Mouse (Mus musculus): ENCODE data around the gene Nfya. TPM values are rescaled to one million over a fixed set of nuclear protein-coding genes. Genes with fewer than 3 reads are reported as not detected.

Gene Nfya
- polyA plus RNA-seq, 1 experiment from 2014 or later, result 24.0 TPM

DNA sequence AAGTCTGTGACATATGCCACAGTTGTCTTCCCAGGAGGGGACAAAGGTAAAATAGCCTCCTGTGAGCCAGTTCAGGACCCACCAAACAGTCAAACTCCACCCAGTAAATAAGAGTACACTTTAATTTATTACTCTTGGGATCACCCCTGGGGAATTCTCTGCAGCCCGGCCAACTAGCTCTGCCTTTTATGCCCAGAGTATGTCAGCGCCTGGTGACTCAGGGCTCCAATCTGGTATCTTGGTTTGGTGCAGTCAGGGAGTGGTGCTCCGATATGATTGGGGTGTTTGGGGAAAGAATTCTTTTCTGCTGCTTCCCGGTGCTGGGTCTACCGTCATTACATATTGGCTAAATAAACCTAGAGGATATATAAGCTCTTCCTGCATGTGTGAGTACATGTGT, 42.9 kb downstream of the Nfya start:
- Histone ChIP-seq H3K27me3 (replicated peaks; ENCODE audit: control insufficient read depth, insufficient read depth, low read length) (no peaks in the 10 kb centered on the region), H3K36me3 (ENCODE audit: control insufficient read depth, insufficient read depth, low read length) (no peaks in the 10 kb centered on the region), H3K4me1 (replicated peaks; ENCODE audit: control insufficient read depth, insufficient read depth, low read length) (no peaks in the 10 kb centered on the region), H3K27ac (ENCODE audit: low read depth) (no peak overlapping the region), H3K4me2 (ENCODE audit: low read length) (no peak overlapping the region), H3K9me3 (ENCODE audit: control insufficient read depth, low read length) (no peaks in the 10 kb centered on the region), H3K9ac (ENCODE audit: low read length) (no peak overlapping the region), H3K4me3 (ENCODE audit: low read depth, low read length) (no peak overlapping the region)
- DNase-seq (ENCODE audit: low spot score) (no peak), ATAC-seq (replicated peaks; ENCODE audit: low FRiP score, low TSS enrichment, low read depth) (no peak)
- WGBS, result 73% methylated on average over 5 of the region's 5 CpGs

DNA sequence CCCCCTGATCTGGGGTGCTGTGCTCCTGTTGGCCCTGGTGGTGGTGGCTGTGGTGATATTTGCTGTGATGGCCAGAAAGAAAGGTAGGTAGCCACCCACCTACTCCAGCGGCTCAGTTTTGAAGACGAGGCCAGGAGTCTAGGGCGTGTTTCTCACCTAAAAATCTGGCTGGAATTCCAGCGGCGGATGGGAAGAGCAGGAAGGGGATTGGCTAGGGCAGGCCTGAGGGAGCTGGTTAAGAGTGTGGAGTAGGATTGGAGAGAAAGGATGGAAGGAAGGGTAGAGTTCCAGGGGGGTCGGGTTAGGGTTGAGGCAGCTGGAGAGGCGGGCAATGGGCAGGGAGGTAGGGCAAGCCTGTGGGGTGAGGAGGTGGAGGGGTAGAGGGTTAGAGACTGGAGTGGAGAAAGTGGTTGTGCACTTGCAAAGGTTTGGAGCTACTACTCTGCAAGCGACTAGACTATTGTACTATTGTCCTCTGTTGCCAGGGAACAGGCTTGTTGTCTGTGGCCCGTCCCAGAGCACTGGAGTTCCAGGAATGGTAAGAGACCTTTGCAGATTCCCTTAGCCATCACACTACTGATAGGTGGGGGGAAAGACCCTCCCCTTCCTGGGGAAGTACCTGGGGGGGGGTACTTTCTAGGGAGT, 44.1 kb downstream of the Nfya start:
- 81% methylated on average over 9 of the region's 9 CpGs for WGBS
- Histone ChIP-seq H3K27ac (ENCODE audit: low read depth) (no peak overlapping the region), H3K27me3 (replicated peaks; ENCODE audit: control insufficient read depth, insufficient read depth, low read length) (no peaks in the 10 kb centered on the region), H3K36me3 (ENCODE audit: control insufficient read depth, insufficient read depth, low read length) (no peaks in the 10 kb centered on the region), H3K9ac (ENCODE audit: low read length) (no peak overlapping the region), H3K9me3 (ENCODE audit: control insufficient read depth, low read length) (no peaks in the 10 kb centered on the region), H3K4me1 (replicated peaks; ENCODE audit: control insufficient read depth, insufficient read depth, low read length) (no peaks in the 10 kb centered on the region), H3K4me2 (ENCODE audit: low read length) (no peak overlapping the region), H3K4me3 (ENCODE audit: low read depth, low read length) (no peak overlapping the region)
- no peak for DNase-seq (ENCODE audit: low spot score)
- ATAC-seq (replicated peaks; ENCODE audit: low FRiP score, low TSS enrichment, low read depth), result no peak

DNA sequence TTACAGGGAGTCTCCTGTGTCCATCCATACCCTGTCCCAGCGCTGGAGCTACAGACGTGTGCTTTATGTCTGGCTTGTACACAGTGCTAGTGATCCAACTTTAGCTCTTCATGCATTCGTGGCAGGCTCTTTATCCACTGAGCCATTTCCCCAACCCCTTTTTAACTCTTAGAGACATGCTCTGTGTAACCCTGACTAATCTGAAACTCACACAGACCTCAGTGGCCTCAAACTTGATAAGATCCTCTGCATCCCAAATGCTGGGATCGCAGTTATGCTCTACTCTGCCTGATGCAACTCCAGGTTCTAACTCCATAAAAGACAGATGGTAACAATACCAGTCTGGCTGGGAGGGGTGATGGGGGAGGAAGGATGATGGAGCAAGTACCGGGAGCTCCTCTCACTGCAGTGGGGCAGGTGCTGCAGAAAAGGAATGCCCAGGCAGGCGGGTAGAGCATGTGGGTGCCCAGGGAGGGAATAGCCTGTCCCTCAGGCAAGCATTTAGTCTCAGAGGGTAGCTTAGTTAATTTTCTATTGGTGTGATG, 46.2 kb downstream of the Nfya start:
- ATAC-seq (replicated peaks; ENCODE audit: low FRiP score, low TSS enrichment, low read depth) (no peak), DNase-seq (ENCODE audit: low spot score) (no peak)
- H3K4me3 ChIP-seq (ENCODE audit: low read depth, low read length), result no peak overlapping the region
- 74% methylated on average over 6 of the region's 6 CpGs for WGBS
- H3K9me3 ChIP-seq (ENCODE audit: control insufficient read depth, low read length), result no peaks in the 10 kb centered on the region
- H3K36me3 ChIP-seq (ENCODE audit: control insufficient read depth, insufficient read depth, low read length), result no peaks in the 10 kb centered on the region
- H3K9ac ChIP-seq (ENCODE audit: low read length), result no peak overlapping the region
- no peaks in the 10 kb centered on the region for H3K27me3 ChIP-seq (replicated peaks; ENCODE audit: control insufficient read depth, insufficient read depth, low read length)
- H3K4me2 ChIP-seq (ENCODE audit: low read length), result no peak overlapping the region
- H3K4me1 ChIP-seq (replicated peaks; ENCODE audit: control insufficient read depth, insufficient read depth, low read length), result no peaks in the 10 kb centered on the region
- no peak overlapping the region for H3K27ac ChIP-seq (ENCODE audit: low read depth)

DNA sequence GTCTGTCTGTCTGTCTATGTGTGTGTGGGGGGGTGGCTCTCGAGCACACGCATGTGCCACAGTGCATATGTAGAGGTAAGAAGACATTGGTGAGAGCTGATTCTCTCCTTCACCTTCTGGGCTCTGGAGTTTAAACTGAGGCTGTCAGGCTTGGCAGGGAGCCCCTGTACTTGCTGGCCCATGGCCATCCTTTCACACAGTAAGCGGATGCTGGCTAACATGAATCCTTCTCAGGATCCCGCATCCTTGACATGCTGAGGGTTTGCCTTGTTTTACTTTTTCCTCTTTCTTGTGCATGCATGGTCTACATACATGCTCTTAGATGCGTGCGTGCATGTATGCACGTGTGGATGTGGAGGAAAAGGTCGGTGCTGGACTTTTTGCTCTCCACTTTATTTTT, 46.7 kb downstream of the Nfya start:
- Histone ChIP-seq H3K9me3 (ENCODE audit: control insufficient read depth, low read length) (no peaks in the 10 kb centered on the region), H3K4me2 (ENCODE audit: low read length) (no peak overlapping the region), H3K27ac (ENCODE audit: low read depth) (no peak overlapping the region), H3K27me3 (replicated peaks; ENCODE audit: control insufficient read depth, insufficient read depth, low read length) (no peaks in the 10 kb centered on the region), H3K36me3 (ENCODE audit: control insufficient read depth, insufficient read depth, low read length) (no peaks in the 10 kb centered on the region), H3K4me1 (replicated peaks; ENCODE audit: control insufficient read depth, insufficient read depth, low read length) (no peaks in the 10 kb centered on the region), H3K4me3 (ENCODE audit: low read depth, low read length) (no peak overlapping the region), H3K9ac (ENCODE audit: low read length) (no peak overlapping the region)
- DNase-seq (ENCODE audit: low spot score) (no peak), ATAC-seq (replicated peaks; ENCODE audit: low FRiP score, low TSS enrichment, low read depth) (no peak)
- 84% methylated on average over 8 of the region's 8 CpGs for WGBS

DNA sequence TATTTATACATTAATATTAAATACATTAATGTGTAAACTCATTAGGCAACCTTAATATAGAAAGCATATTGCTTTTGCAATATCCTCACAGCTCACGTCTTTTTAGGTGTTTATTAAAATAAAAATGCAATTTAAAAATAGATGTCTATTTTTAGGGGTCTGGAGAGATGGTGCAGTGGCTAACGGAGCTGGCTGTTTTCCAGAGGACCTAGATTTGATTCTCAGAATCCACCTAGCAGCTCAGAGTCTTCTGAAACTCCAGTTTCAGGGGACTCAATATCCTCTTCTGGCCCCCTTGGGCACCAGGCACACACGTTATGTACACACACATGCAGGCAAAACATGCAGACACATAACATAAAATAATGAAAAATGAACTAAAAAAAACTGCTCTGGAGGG, 47.4 kb downstream of the Nfya start:
- no peak overlapping the region for H3K4me2 ChIP-seq (ENCODE audit: low read length)
- no peaks in the 10 kb centered on the region for H3K36me3 ChIP-seq (ENCODE audit: control insufficient read depth, insufficient read depth, low read length)
- DNase-seq (ENCODE audit: low spot score) (no peak), ATAC-seq (replicated peaks; ENCODE audit: low FRiP score, low TSS enrichment, low read depth) (no peak)
- no peaks in the 10 kb centered on the region for H3K9me3 ChIP-seq (ENCODE audit: control insufficient read depth, low read length)
- no peak overlapping the region for H3K27ac ChIP-seq (ENCODE audit: low read depth)
- H3K9ac ChIP-seq (ENCODE audit: low read length), result no peak overlapping the region
- H3K27me3 ChIP-seq (replicated peaks; ENCODE audit: control insufficient read depth, insufficient read depth, low read length), result no peaks in the 10 kb centered on the region
- WGBS, result 58% methylated on average over 3 of the region's 3 CpGs
- H3K4me1 ChIP-seq (replicated peaks; ENCODE audit: control insufficient read depth, insufficient read depth, low read length), result no peaks in the 10 kb centered on the region
- H3K4me3 ChIP-seq (ENCODE audit: low read depth, low read length), result no peak overlapping the region

DNA sequence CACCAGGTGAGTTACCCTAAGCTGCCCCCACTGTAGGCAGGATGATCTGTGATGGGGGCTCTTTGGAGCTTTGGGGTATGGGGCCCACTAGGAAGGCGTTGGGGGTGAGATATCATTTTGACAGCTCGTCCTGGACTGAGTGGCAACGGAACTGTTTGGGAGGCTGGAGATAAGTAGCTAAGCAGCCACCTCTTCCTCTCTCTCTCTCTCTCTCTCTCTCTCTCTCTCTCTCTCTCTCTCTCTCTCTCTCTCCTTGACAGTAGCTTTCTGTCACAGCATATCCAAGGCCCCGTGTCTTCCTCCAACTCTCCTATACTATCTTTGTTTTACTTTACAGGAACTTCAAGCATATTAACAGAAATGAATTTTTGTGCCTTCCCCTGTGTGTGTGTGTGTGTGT, 49.2 kb downstream of the Nfya start:
- no peaks in the 10 kb centered on the region for H3K27me3 ChIP-seq (replicated peaks; ENCODE audit: control insufficient read depth, insufficient read depth, low read length)
- H3K9ac ChIP-seq (ENCODE audit: low read length), result no peak overlapping the region
- no peaks in the 10 kb centered on the region for H3K4me1 ChIP-seq (replicated peaks; ENCODE audit: control insufficient read depth, insufficient read depth, low read length)
- 64% methylated on average over 4 of the region's 4 CpGs for WGBS
- no peak overlapping the region for H3K27ac ChIP-seq (ENCODE audit: low read depth)
- H3K36me3 ChIP-seq (ENCODE audit: control insufficient read depth, insufficient read depth, low read length), result no peaks in the 10 kb centered on the region
- H3K4me3 ChIP-seq (ENCODE audit: low read depth, low read length), result no peak overlapping the region
- no peak for ATAC-seq (replicated peaks; ENCODE audit: low FRiP score, low TSS enrichment, low read depth)
- H3K9me3 ChIP-seq (ENCODE audit: control insufficient read depth, low read length), result no peaks in the 10 kb centered on the region
- DNase-seq (ENCODE audit: low spot score), result no peak
- no peak overlapping the region for H3K4me2 ChIP-seq (ENCODE audit: low read length)

DNA sequence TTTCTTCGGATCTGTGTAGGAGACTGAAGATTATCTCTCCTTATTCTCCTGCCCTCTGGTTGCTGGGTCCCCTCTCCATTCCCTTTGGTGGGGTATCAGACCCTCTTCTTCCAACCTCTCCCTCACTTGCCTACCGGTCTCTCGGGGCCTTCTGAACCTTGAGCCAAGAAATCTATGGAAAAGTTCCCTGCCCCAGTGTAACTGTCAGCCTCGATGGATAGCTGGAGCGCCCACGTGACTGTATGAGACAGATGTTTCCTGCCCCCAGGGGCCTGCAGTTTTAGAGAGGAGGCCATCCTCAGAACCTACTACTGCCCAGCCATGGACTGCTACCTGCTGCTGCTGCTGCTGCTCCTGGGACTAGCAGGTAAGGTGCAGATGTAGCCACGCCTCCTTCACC, 50.1 kb downstream of the Nfya start, which contains the start of gene Treml1:
Treml1 (plus strand) TSS at position 301 of the 400 bp plus-strand sequence.
- Histone ChIP-seq H3K4me3 (ENCODE audit: low read depth, low read length) (no peak within 1 kb of the TSS), H3K4me2 (ENCODE audit: low read length) (no peak within 1 kb of the TSS), H3K27ac (ENCODE audit: low read depth) (no peak within 1 kb of the TSS), H3K4me1 (replicated peaks; ENCODE audit: control insufficient read depth, insufficient read depth, low read length) (no peaks in the 10 kb centered on the region), H3K27me3 (replicated peaks; ENCODE audit: control insufficient read depth, insufficient read depth, low read length) (no peaks in the 10 kb centered on the region), H3K9me3 (ENCODE audit: control insufficient read depth, low read length) (no peaks in the 10 kb centered on the region), H3K9ac (ENCODE audit: low read length) (no peak within 1 kb of the TSS), H3K36me3 (ENCODE audit: control insufficient read depth, insufficient read depth, low read length) (no peaks in the 10 kb centered on the region)
- no peak for DNase-seq (ENCODE audit: low spot score)
- WGBS, result 73% methylated on average over 7 of the region's 7 CpGs
- ATAC-seq (replicated peaks; ENCODE audit: low FRiP score, low TSS enrichment, low read depth), result no peak

DNA sequence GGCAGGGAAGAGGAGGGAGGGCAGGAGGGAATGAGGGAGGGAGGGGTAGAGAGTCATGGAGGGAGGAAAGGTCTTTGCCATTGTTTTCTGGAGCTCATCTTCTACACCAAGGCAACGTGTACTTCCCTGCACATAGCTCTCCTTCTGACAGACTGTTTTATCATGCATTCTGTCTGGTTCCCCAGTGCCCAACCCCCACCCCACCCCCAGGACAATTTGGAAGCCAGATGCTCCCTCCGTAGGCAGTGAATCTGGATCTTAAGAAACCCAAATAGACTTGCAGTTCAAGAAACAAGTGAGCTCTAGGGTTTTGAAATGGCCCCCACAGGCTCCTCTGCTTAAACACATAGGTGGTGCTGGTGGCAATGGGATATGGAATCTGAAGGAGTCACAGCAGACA, 51.8 kb downstream of the Nfya start:
- ATAC-seq (replicated peaks; ENCODE audit: low FRiP score, low TSS enrichment, low read depth), result no peak
- no peaks in the 10 kb centered on the region for H3K36me3 ChIP-seq (ENCODE audit: control insufficient read depth, insufficient read depth, low read length)
- no peaks in the 10 kb centered on the region for H3K27me3 ChIP-seq (replicated peaks; ENCODE audit: control insufficient read depth, insufficient read depth, low read length)
- H3K4me3 ChIP-seq (ENCODE audit: low read depth, low read length), result no peak overlapping the region
- no peak overlapping the region for H3K4me2 ChIP-seq (ENCODE audit: low read length)
- no peak overlapping the region for H3K27ac ChIP-seq (ENCODE audit: low read depth)
- no peaks in the 10 kb centered on the region for H3K4me1 ChIP-seq (replicated peaks; ENCODE audit: control insufficient read depth, insufficient read depth, low read length)
- no peaks in the 10 kb centered on the region for H3K9me3 ChIP-seq (ENCODE audit: control insufficient read depth, low read length)
- no peak overlapping the region for H3K9ac ChIP-seq (ENCODE audit: low read length)
- WGBS, result 58% methylated on average over 2 of the region's 2 CpGs
- no peak for DNase-seq (ENCODE audit: low spot score)

DNA sequence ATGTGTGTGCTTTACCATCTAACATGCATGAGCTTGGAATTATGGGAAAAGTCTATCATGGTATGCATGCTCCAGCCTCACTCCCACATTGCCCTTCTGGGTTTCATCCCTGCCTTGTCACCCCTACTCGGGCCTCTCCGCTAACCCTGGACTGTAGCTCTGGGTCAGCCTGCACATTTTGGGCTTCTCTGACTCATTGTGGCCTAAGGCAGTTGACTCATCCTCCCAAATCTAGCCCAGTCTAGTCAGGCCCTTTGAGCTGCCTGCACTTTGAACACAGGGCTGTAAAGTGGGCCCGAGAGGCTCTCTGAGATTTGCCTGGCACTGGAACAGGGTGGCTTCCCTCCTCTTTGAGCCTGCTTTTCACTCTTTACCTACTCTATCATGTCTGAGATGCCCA, 53.9 kb downstream of the Nfya start:
- Histone ChIP-seq H3K36me3 (ENCODE audit: control insufficient read depth, insufficient read depth, low read length) (no peaks in the 10 kb centered on the region), H3K27me3 (replicated peaks; ENCODE audit: control insufficient read depth, insufficient read depth, low read length) (no peaks in the 10 kb centered on the region), H3K4me3 (ENCODE audit: low read depth, low read length) (no peak overlapping the region), H3K9me3 (ENCODE audit: control insufficient read depth, low read length) (no peaks in the 10 kb centered on the region), H3K9ac (ENCODE audit: low read length) (no peak overlapping the region), H3K4me2 (ENCODE audit: low read length) (no peak overlapping the region), H3K4me1 (replicated peaks; ENCODE audit: control insufficient read depth, insufficient read depth, low read length) (no peaks in the 10 kb centered on the region), H3K27ac (ENCODE audit: low read depth) (no peak overlapping the region)
- ATAC-seq (replicated peaks; ENCODE audit: low FRiP score, low TSS enrichment, low read depth) (no peak), DNase-seq (ENCODE audit: low spot score) (no peak)
- WGBS, result 91% methylated on average over 3 of the region's 3 CpGs

Measured in intestine, embryonic 14.5 days (tissue).